24 mouse cellular contexts compared by ENCODE assay signal in the genomic region with DNA sequence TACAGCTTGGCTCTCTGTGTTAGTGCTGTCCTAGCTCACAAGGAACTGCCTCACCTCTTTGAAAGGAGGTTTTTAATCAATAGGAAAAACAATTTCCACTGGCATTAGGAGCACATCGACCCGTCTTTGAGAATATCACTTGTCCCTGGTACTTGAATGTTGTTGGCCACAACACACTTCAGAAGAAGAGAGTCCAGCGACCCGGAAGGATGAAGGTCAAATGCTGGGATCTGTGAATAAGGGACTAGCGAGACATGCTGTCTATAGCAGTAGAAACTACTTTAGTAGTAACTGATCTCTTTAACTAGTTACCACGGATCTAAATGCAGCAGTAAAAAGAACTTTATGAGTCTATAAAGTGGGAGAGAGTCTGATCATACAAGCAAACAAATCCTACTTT. TPM values are rescaled to one million over a fixed set of nuclear protein-coding genes. Genes with fewer than 3 reads are reported as not detected.
A peak's percentile ranks its signal among the peaks of the same experiment; 100 is the strongest.
DNase-seq lines count a peak whose midpoint lies in the region; ATAC-seq and TF ChIP-seq lines count a peak whose summit lies in the region.
"Had no signal": no experiment of that assay in that cellular context is flagged by ENCODE, and none has a peak within 500 bp of the region (broad histone marks: within the 10 kb centered on the region; RNA-seq: fewer than 3 reads in every experiment).

No protein-coding gene starts in this region.

- 0 out of 2 replicates have a peak overlapping the region, but pooled peaks have one; percentile 11 for H3K27ac ChIP-seq in kidney, postnatal 0 days
- no peak overlapping the region for H3K27ac ChIP-seq in CH12.LX (ENCODE audit: insufficient read depth, low read depth)
- H3K27ac ChIP-seq: heart, adult 2 months; hindbrain, postnatal 0 days; intestine, embryonic 15.5 days; midbrain, embryonic 15.5 days had no signal

- no peak for ATAC-seq in kidney, postnatal 0 days (replicated peaks; ENCODE audit: low FRiP score, low read depth)
- ATAC-seq: forebrain, postnatal 0 days; hindbrain, postnatal 0 days; intestine, embryonic 15.5 days; midbrain, embryonic 15.5 days; Patski had no signal

- dilution Hi-C loops in CH12.LX (cut with MboI; ENCODE audit: extremely low pct_ligation_motif_present, extremely low pct_unique_long_range_greater_than_20kb, low sequenced_read_pairs): no loop called here

- no peaks in the 10 kb centered on the region for H3K27me3 ChIP-seq in kidney, postnatal 0 days (ENCODE audit: insufficient read depth, low read length)
- H3K27me3 ChIP-seq in CH12.LX (replicated peaks): no peaks in the 10 kb centered on the region
- H3K27me3 ChIP-seq: heart, embryonic 12.5 days; intestine, embryonic 15.5 days; kidney, embryonic 15.5 days; midbrain, embryonic 15.5 days; Patski had no signal

- H3K9ac ChIP-seq in kidney, postnatal 0 days (ENCODE audit: low read depth, low read length): no peak overlapping the region
- H3K9ac ChIP-seq in CH12.LX (ENCODE audit: insufficient read depth, low read depth): no peak overlapping the region
- H3K9ac ChIP-seq: forebrain, postnatal 0 days; heart, embryonic 12.5 days; intestine, embryonic 15.5 days; kidney, embryonic 15.5 days; midbrain, embryonic 15.5 days had no signal

- no peaks in the 10 kb centered on the region for H3K79me2 ChIP-seq in CH12.LX (replicated peaks; ENCODE audit: control insufficient read depth, extremely low read depth, insufficient read depth, poor library complexity, severe bottlenecking)

- in situ Hi-C loops in CH12.LX (cut with MboI; ENCODE audit: low pct_ligation_motif_present, low pct_unique_long_range_greater_than_20kb, low sequenced_read_pairs): no loop called here

- TF ChIP-seq CTCF in kidney, postnatal 0 days (IDR thresholded peaks at IDR 0.05; ENCODE audit: low read depth): no peak
- TF ChIP-seq CTCF in CH12.LX (conservative IDR thresholded peaks at IDR 0.05 in 1 of 2, IDR thresholded peaks at IDR 0.05 in 1 of 2; ENCODE audit: low read depth in 2 of 2, low read length in 2 of 2): no peak

- no peak overlapping the region for H3K4me3 ChIP-seq in kidney, postnatal 0 days (replicated peaks; ENCODE audit: low read depth, low read length)
- H3K4me3 ChIP-seq in CH12.LX (replicated peaks in 1 of 3; ENCODE audit: low read depth in 2 of 3, low read length in 2 of 3, poor library complexity in 1 of 3): no peak overlapping the region
- H3K4me3 ChIP-seq: erythroblast, embryonic 14.5 days; heart, adult 2 months; heart, embryonic 12.5 days; intestine, embryonic 15.5 days; kidney, embryonic 15.5 days; midbrain, embryonic 15.5 days had no signal

- no peak for TF ChIP-seq EP300 in CH12.LX (IDR thresholded peaks at IDR 0.05; ENCODE audit: low read length)

- 0 out of 2 replicates have a peak, but pooled peaks cover 3% of the 10 kb centered on the region for H3K4me1 ChIP-seq in kidney, postnatal 0 days (replicated peaks; ENCODE audit: insufficient read depth, low read length)
- H3K4me1 ChIP-seq in CH12.LX (ENCODE audit: control insufficient read depth in 1 of 2, insufficient read depth in 2 of 2): peaks cover 8 to 28% of the 10 kb centered on the region in 2 experiments; a peak in 3 of 4 replicates
- H3K4me1 ChIP-seq: heart, embryonic 12.5 days; intestine, embryonic 15.5 days; midbrain, embryonic 15.5 days had no signal

- no peak for TF ChIP-seq POLR2A in CH12.LX (IDR thresholded peaks at IDR 0.05; ENCODE audit: low read depth, low read length)

- peak; percentile 65 for DNase-seq in embryo, embryonic 10 days (ENCODE audit: low spot score)
- no peak for DNase-seq in embryo, embryonic 11 days
- DNase-seq in kidney, postnatal 0 days (ENCODE audit: low spot score): no peak
- DNase-seq in kidney, adult 11 months: no peak
- no peak for DNase-seq in CH12.LX (ENCODE audit: extremely low read depth)
- peak; percentile 41 for DNase-seq in embryo, embryonic 9.5 days (ENCODE audit: extremely low spot score)
- DNase-seq in ovary, postnatal 36 days (ENCODE audit: low spot score): no peak
- no peak for DNase-seq in cerebellum, postnatal 36 days
- DNase-seq: adrenal gland, postnatal 14 days; cerebellum, adult 18-20 months; cerebellum, postnatal 14 days; forebrain, postnatal 0 days; heart, adult 2 months; heart, postnatal 4 days; layer of hippocampus, postnatal 36 days; left cerebral cortex, postnatal 4 days had no signal

- 38% methylated on average over 6 of the region's 6 CpGs for WGBS in kidney, postnatal 0 days

- no peak for TF ChIP-seq RAD21 in CH12.LX (IDR thresholded peaks at IDR 0.05; ENCODE audit: low read depth, low read length)

- no peak overlapping the region for H3K4me2 ChIP-seq in kidney, postnatal 0 days (ENCODE audit: low read length)
- peak overlapping the region; percentile 29; the same call in 1 of the 2 replicates for H3K4me2 ChIP-seq in CH12.LX (ENCODE audit: insufficient read depth, low read depth, poor library complexity, severe bottlenecking)
- H3K4me2 ChIP-seq: heart, embryonic 12.5 days; intestine, embryonic 15.5 days; kidney, embryonic 15.5 days; midbrain, embryonic 15.5 days had no signal

- no peaks in the 10 kb centered on the region for H3K9me3 ChIP-seq in kidney, postnatal 0 days (replicated peaks; ENCODE audit: low read length)
- no peaks in the 10 kb centered on the region for H3K9me3 ChIP-seq in CH12.LX (replicated peaks; ENCODE audit: low read length)
- H3K9me3 ChIP-seq: G1E; heart, embryonic 12.5 days; intestine, embryonic 15.5 days; kidney, embryonic 15.5 days; midbrain, embryonic 15.5 days had no signal

- no peaks in the 10 kb centered on the region for H3K36me3 ChIP-seq in kidney, postnatal 0 days (ENCODE audit: insufficient read depth, low read length)
- no peaks in the 10 kb centered on the region for H3K36me3 ChIP-seq in CH12.LX (replicated peaks in 1 of 2; ENCODE audit: control insufficient read depth in 1 of 2, insufficient read depth in 1 of 2, low read length in 1 of 2)
- H3K36me3 ChIP-seq: heart, embryonic 12.5 days; intestine, embryonic 15.5 days; kidney, embryonic 15.5 days; midbrain, embryonic 15.5 days had no signal

TF ChIP-seq in CH12.LX, 34 proteins besides CTCF, POLR2A, EP300 and RAD21:
- TF ChIP-seq JUND (conservative IDR thresholded peaks at IDR 0.05; ENCODE audit: low read depth, low read length) (no peak), MEF2A (IDR thresholded peaks at IDR 0.05; ENCODE audit: borderline replicate concordance, low read depth, low read length) (no peak), MYC (IDR thresholded peaks at IDR 0.05; ENCODE audit: low read depth, low read length) (no peak), SMC3 (IDR thresholded peaks at IDR 0.05; ENCODE audit: low read depth, low read length) (no peak), IRF4 (IDR thresholded peaks at IDR 0.05; ENCODE audit: low read depth, low read length) (no peak)

RNA-seq across cellular contexts. Expression of a gene that starts 7.8 kb away (rescaled TPM):
- 22.7 and 25.6 TPM in 2 replicates for polyA plus RNA-seq in kidney, postnatal 0 days (2015; fragmentation: Nextera tagmentation; extraction: Ambion mirVana)
- total RNA-seq in CH12.LX (2012; rRNA removed) (38.6 and 51.8 TPM in 2 replicates), CH12.LX (2014; rRNA removed) (49.3 and 60.8 TPM in 2 replicates)
- polyA plus RNA-seq in CH12.LX (2012; ENCODE audit: insufficient read length, low read depth): 66.9 and 67.7 TPM in 2 replicates

Comparison
In these comparisons a context has a peak if more than half of its experiments do, and no peak if none do; other contexts are left out.
1. DNase-seq: peak in embryo, embryonic 10 days (single experiment) and embryo, embryonic 9.5 days (single experiment); none in embryo, embryonic 11 days (single experiment), kidney, postnatal 0 days (single experiment), kidney, adult 11 months (single experiment), CH12.LX (single experiment), ovary, postnatal 36 days (single experiment) and cerebellum, postnatal 36 days (0 of 2).